Mouse (Mus musculus) lung, embryonic 14.5 days (tissue): ENCODE results near the gene Ldlrad3. TPM values are rescaled to one million over a fixed set of nuclear protein-coding genes. Genes with fewer than 3 reads are reported as not detected.

Experiments used
- ATAC-seq: fragments of 200-750 bp; cut with Nextera tagmentation; 2 replicates; pipeline ENCODE4 v1.8.0; 2017; ENCODE audit warnings: mild to moderate bottlenecking, moderate TSS enrichment, moderate library complexity; ENCODE audit not compliant: insufficient read depth
- DNase-seq: peaks from one replicate; pipeline ENCODE4 v3.0.0-alpha.2; 2015
- H3K27ac ChIP-seq: fragments of 300-500 bp; sonication (generic); 2 replicates; pipeline ENCODE4 v1.5.1; 2014; ENCODE audit warnings: low read depth, mild to moderate bottlenecking, moderate library complexity
- H3K27me3 ChIP-seq: fragments of 300-500 bp; sonication (generic); 2 replicates; pipeline ENCODE4 v1.6.1; 2014; ENCODE audit warnings: low read length, control low read depth; ENCODE audit not compliant: insufficient read depth
- H3K36me3 ChIP-seq: fragments of 300-500 bp; sonication (generic); 2 replicates; pipeline ENCODE4 v1.6.1; 2014; ENCODE audit warnings: control low read depth; ENCODE audit not compliant: insufficient read depth
- H3K4me1 ChIP-seq: fragments of 300-500 bp; sonication (generic); 2 replicates; pipeline ENCODE4 v1.6.1; 2014; ENCODE audit warnings: antibody characterized with exemption, control low read depth; ENCODE audit not compliant: insufficient read depth
- H3K4me2 ChIP-seq: fragments of 300-500 bp; sonication (generic); 2 replicates; pipeline ENCODE4 v1.6.1; 2014; ENCODE audit warnings: mild to moderate bottlenecking
- H3K4me3 ChIP-seq: fragments of 300-500 bp; sonication (generic); 2 replicates; pipeline ENCODE4 v1.5.1; 2014; ENCODE audit warnings: low read depth, low read length
- H3K9ac ChIP-seq: fragments of 300-500 bp; sonication (generic); 2 replicates; pipeline ENCODE4 v1.6.1; 2014
- H3K9me3 ChIP-seq: fragments of 300-500 bp; sonication (generic); 2 replicates; pipeline ENCODE4 v1.6.1; 2016; ENCODE audit warnings: low read depth, low read length, control low read depth
- CTCF ChIP-seq: IDR thresholded peaks from 2 replicates; pipeline ENCODE4 v1.5.1; 2016; ENCODE audit warnings: antibody characterized with exemption, low read depth
- WGBS: fragments of 180-500 bp; shearing (Covaris S2); extraction: QIAGEN DNeasy Blood & Tissue Kit; methylation state at CpG from one replicate; pipeline ENCODE4 v1.1.7; 2014; 5-methylcytosine and 5-hydroxymethylcytosine counted together
- polyA plus RNA-seq: library from polyadenylated mRNA; unstranded; fragments of >200 nt; fragmentation: Nextera tagmentation; extraction: Ambion mirVana; gene quantifications from 2 replicates; pipeline ENCODE4 v1.2.1, GENCODE M21; 2014

The Ldlrad3 gene
- polyA plus RNA-seq, 1 experiment from 2014 or later = 60.4 TPM

DNA sequence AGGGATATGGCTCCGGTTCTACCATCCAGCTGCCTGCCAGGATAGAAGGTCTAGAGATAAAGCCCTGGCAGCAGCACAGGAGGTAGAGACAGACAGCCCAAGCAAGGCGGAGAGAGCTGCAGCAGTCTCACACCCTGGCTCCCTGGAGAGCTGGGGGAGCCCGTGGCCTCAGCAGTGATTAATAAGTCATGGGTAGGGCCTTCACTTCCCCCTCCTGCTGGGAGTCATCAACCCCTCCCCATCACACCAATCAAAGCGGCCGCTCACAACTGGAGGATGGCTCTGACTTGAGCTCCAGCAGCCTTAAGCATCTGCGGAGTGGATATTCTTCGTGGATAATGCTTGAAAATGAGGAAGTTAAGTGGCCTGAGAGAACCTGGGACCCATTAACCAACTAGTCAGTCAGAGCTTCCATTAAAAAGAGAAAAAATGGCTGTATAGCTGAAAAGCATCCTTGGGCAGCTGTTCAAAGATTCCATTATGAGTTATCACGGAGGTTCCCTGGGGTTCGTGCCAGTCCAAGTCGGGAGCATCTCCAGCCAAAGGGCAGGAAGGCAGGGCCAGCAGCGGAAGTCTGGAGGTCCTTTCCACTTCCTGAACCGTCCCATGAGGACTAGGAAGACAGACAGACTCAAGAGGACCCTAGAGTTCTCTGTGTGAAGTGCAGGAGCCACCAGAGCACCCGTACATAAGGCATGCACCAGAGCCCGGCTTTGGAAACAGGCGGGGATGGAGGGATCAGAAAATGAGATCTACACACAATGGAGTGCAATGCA is 19.4 kb downstream of the Ldlrad3 start:
- peak overlapping the region; percentile 43; the same call in 1 of the 2 replicates for H3K27ac ChIP-seq
- H3K4me1 ChIP-seq = peaks cover 5% of the 10 kb centered on the region; the same call in 1 of the 2 replicates
- H3K4me3 ChIP-seq = no peak overlapping the region
- no peaks in the 10 kb centered on the region for H3K36me3 ChIP-seq
- peak; percentile 59 for DNase-seq
- peak overlapping the region; percentile 8; the same call in 1 of the 2 replicates for H3K4me2 ChIP-seq
- peak; percentile 20; the same call in 1 of the 2 replicates for TF ChIP-seq CTCF
- H3K9me3 ChIP-seq = no peaks in the 10 kb centered on the region
- ATAC-seq = peak; percentile 82
- H3K27me3 ChIP-seq = no peaks in the 10 kb centered on the region
- H3K9ac ChIP-seq = no peak overlapping the region
- WGBS = 21% methylated on average over 15 of the region's 15 CpGs

DNA sequence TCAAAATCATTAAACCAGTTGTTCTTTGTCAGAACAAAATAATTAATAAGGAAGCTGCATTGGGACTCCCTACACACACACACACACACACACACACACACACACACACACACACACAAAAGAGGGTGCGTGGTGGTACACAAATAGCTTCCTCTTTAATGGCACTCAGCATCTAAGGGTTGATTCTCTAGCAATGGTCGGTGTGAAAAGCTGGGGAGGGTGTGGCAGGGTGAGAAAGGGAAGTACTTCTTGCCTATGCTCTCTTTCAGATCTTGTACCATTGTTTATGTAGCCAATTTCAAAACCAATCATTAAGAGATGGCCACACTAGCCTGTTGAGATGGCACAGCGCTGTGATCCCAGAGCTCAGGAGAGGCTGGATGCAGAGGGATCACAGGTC is 23.1 kb downstream of the Ldlrad3 start:
- ATAC-seq = no peak
- peaks cover 5% of the 10 kb centered on the region; the same call in 1 of the 2 replicates for H3K4me1 ChIP-seq
- WGBS = 73% methylated on average over 3 of the region's 3 CpGs
- no peaks in the 10 kb centered on the region for H3K36me3 ChIP-seq
- no peak overlapping the region for H3K27ac ChIP-seq
- H3K9ac ChIP-seq = no peak overlapping the region
- TF ChIP-seq CTCF = no peak
- no peak for DNase-seq
- no peak overlapping the region for H3K4me3 ChIP-seq
- no peak overlapping the region for H3K4me2 ChIP-seq
- no peaks in the 10 kb centered on the region for H3K9me3 ChIP-seq
- no peaks in the 10 kb centered on the region for H3K27me3 ChIP-seq

DNA sequence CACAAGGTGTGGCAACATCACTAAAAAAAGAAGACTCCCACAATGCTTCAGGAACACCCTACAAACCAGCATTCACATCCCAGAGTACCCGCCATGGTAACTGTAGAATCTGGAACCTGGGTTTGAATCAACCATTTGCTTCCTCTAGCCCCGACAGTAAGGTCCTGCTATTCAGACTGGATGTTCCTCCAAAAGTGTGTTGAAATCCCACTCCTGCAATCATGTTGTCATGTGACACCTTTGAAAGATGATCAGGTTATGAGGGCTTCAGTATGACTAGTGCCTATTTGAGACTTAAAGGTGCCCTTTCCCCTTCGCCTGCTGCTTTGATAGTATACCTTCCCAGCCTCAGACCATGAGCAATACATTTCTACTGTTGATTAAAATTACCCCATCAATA is 28.6 kb downstream of the Ldlrad3 start:
- H3K36me3 ChIP-seq = no peaks in the 10 kb centered on the region
- DNase-seq = no peak
- H3K9ac ChIP-seq = no peak overlapping the region
- no peak for ATAC-seq
- H3K4me3 ChIP-seq = no peak overlapping the region
- no peak for TF ChIP-seq CTCF
- no peaks in the 10 kb centered on the region for H3K27me3 ChIP-seq
- H3K4me1 ChIP-seq = peaks cover 23% of the 10 kb centered on the region
- 91% methylated on average over 3 of the region's 3 CpGs for WGBS
- no peaks in the 10 kb centered on the region for H3K9me3 ChIP-seq
- H3K27ac ChIP-seq = no peak overlapping the region
- no peak overlapping the region for H3K4me2 ChIP-seq

DNA sequence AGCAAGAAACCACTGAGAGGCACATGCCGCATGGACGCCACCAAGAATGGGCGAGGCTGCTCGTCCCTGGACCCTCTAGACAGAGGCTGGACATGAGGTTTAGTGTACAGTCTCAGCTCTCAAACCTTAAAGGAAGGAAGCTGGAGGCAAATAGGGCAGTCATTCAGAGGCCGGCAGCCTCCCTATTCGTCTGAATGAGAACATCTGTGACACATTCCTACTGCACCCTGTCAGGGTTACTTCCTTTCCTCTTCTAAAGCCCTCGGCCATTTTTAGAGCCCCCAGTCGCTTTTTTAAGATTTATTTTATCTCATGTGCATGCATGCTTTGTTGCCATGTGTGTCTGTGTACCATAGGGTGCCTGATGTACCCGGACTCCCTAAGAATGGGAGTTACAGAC is 29.2 kb downstream of the Ldlrad3 start:
- Histone ChIP-seq H3K27me3 (no peaks in the 10 kb centered on the region), H3K4me2 (no peak overlapping the region), H3K27ac (no peak overlapping the region), H3K9ac (no peak overlapping the region), H3K9me3 (no peaks in the 10 kb centered on the region), H3K4me1 (peaks cover 23% of the 10 kb centered on the region), H3K4me3 (no peak overlapping the region), H3K36me3 (no peaks in the 10 kb centered on the region)
- ATAC-seq = no peak
- no peak for TF ChIP-seq CTCF
- 55% methylated on average over 9 of the region's 9 CpGs for WGBS
- DNase-seq = peak; percentile 50

DNA sequence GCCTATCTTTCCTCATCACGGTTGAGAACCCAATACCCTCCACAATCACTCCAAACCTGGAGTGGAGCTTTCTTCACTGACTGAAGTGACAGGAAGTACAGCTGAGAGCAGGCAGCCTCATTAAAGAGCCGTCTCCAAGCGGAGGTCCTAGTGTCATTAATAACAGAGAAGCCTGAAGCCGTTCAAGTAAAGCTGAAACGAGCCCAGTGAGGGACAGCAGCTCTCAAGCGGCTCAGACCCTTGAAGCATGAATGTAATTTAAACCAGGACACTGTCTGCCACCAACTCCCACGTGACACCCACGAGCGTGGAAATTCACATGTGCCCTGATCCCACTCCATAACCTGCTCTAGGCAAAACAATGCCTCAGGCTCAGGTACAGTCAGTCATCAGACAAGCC is 29.7 kb downstream of the Ldlrad3 start:
- WGBS = 31% methylated on average over 9 of the region's 9 CpGs
- Histone ChIP-seq H3K36me3 (no peaks in the 10 kb centered on the region), H3K27me3 (no peaks in the 10 kb centered on the region), H3K4me1 (peaks cover 23% of the 10 kb centered on the region), H3K27ac (no peak overlapping the region), H3K4me2 (no peak overlapping the region), H3K9me3 (no peaks in the 10 kb centered on the region), H3K9ac (no peak overlapping the region), H3K4me3 (no peak overlapping the region)
- DNase-seq (no peak), ATAC-seq (no peak)
- no peak for TF ChIP-seq CTCF

DNA sequence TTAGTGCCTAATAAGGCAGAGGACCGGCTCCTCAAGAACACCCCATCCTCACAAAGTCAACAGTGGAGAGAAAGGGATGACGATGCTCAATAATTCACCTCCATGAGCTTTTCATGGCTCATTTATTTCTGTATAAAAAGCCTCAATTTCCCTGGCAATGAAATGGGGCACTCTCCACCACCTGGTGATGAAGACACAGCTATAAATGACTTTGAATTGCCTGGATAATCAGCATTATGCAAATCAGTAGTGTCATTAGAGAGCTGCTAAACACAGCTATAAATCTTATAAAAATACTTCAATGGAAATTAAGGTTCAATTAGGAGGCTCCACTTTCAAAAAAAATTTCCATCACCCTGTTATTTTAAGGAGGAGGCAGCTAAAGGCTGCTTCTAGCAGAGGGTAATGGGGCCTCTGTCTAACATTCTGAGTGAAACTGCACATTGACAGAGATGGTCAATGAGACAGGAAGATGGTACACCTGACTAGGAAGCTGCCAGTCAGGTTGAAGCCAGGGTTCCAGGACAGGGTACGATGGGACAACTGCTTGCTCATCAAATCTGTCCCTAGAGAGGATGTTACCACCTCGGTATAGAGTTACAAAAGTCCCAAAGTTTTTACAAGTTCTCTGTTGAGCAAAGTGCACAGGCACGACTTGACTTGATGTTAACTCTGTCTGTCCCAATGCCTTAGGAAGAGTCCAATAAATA is 30.7 kb downstream of the Ldlrad3 start:
- Histone ChIP-seq H3K4me1 (peaks cover 23% of the 10 kb centered on the region), H3K4me3 (no peak overlapping the region), H3K9ac (no peak overlapping the region), H3K9me3 (no peaks in the 10 kb centered on the region), H3K27ac (no peak overlapping the region), H3K27me3 (no peaks in the 10 kb centered on the region), H3K4me2 (no peak overlapping the region), H3K36me3 (no peaks in the 10 kb centered on the region)
- DNase-seq (no peak), ATAC-seq (peak; percentile 4; the same call in 1 of the 2 replicates)
- WGBS = 49% methylated on average over 5 of the region's 5 CpGs
- no peak for TF ChIP-seq CTCF

DNA sequence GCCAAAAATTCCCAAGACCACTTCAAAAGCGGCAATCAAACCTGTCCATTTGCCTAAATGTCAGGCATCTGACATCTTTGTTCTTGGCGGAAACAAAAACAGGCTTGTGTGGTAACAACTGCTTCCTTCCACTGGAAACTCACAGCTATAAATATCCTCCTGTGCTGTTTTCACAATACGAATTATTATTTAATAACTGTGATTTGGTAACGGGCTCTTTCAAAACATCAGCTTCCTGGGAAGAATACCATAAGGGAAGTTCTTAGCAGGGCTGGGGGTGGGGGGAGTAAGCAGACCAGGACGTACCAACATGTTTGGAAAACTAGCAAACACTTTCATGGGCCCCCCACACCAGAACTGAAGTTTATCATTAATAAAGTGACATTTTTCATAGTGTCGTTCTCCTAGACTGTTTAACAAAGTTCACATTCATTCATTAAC is 31.4 kb downstream of the Ldlrad3 start:
- Histone ChIP-seq H3K27me3 (no peaks in the 10 kb centered on the region), H3K27ac (peak overlapping the region; percentile 33; the same call in 1 of the 2 replicates), H3K4me3 (no peak overlapping the region), H3K9me3 (no peaks in the 10 kb centered on the region), H3K36me3 (no peaks in the 10 kb centered on the region), H3K4me1 (peaks cover 23% of the 10 kb centered on the region), H3K9ac (no peak overlapping the region), H3K4me2 (no peak overlapping the region)
- WGBS = 18% methylated on average over 6 of the region's 6 CpGs
- DNase-seq = peak; percentile 53
- peak; percentile 11; the same call in 1 of the 2 replicates for ATAC-seq
- TF ChIP-seq CTCF = no peak
